Mouse (Mus musculus) kidney, adult 9 months (tissue): ENCODE measurements around the gene Pip5k1c.

Experiments
- DNase-seq: peaks from one replicate; pipeline ENCODE4 v3.0.0; 2022

Pip5k1c gene

DNA sequence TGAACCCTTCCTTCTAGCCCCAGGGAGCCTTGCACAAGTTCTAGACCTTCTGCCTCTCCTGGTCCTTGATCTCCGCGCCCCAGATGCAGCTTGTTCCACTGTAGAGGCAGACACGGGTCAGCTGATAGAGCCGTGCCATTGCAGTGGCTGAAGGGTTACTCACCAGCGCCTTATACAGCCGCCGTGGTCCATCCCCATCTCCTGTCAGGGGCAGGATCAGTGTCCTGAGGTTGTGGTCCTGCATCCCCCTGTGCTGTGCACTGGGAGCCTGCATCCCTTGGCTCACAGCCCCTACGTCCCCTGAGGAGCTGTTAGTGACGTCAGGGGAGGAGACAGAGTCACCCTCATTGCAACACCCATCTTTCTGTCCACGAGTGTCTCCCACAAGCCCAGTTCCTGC, 10.5 kb downstream of the Pip5k1c start:
- no peak for DNase-seq

DNA sequence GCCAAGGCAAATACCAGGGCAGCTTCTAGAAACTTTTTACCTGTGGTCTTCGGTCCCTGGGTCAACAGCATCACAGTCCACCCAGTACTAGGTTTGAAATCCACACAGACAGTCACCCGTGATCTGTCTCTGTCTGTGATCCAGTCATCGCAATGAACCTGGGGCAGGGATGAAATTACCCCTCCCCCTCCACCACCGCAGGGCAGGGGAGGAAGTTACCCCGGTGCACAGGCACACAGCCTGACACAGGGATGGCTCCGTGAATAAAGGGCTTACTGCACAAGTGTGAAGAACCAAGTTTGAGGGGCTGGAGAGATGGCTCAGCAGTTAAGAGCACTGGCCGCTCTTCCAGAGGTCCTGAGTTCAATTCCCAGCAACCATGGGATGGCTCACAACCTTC, 11.0 kb downstream of the Pip5k1c start:
- DNase-seq: no peak

DNA sequence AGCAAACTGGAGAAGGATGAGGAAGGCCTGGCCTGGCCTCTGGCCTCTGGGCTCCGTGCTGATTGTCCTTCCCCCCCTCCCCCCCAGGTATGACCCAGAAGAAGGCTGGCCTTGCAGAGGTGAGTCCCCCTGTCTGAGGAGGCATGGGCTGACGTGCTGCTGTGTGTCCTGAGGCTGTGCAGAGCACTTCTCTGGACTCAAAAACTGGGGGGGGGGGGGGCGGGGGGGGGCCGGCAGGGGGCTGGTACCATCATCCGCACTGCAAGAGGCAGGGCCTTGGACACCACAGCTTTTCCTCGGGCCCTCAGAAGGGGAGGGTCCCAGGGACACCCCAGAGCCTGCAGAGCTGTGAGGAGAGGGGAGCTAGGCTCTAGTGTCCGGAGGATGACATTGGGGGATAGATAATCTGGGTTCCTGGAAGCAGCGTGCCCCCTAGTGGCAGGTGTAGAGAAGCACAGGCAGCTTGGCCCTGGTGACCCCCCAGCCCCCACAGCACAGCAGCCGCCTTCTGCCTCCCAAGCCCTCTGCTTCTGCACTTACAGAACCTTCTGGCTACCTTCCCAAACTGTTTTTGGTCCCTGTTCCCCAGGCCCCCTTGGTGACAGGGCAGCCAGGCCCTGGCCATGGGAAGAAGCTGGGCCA, 12.0 kb downstream of the Pip5k1c start:
- no peak for DNase-seq

GRCm38 (mm10) chr10:81305663-81306062, 12.9 kb downstream of the Pip5k1c start:
- no peak for DNase-seq

DNA sequence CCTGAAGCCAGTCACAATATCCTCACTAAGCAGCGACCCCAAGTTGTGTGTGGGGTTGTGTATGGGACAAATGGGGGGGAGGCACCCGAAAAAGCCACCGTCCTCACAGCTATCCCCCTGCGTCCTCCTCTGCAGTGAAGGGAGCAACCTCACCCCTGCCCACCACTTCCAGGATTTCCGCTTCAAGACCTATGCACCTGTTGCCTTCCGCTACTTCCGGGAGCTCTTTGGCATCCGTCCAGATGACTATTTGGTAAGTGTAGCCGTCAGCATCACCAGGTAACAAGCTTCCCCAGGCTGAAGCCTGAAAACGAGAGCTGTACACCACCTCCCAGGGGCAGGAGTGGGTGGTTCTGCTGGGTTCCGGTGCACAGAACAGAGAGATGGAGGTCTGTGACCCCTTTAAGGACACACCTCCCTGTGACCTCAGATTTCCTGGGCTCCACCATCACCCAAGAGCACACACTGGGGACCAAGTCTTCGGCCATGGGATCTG, 13.5 kb downstream of the Pip5k1c start:
- no peak for DNase-seq

- DNase-seq: no peak
Measured at GRCm38 (mm10) chr10:81306837-81307682, 14.3 kb downstream of the Pip5k1c start.

DNA sequence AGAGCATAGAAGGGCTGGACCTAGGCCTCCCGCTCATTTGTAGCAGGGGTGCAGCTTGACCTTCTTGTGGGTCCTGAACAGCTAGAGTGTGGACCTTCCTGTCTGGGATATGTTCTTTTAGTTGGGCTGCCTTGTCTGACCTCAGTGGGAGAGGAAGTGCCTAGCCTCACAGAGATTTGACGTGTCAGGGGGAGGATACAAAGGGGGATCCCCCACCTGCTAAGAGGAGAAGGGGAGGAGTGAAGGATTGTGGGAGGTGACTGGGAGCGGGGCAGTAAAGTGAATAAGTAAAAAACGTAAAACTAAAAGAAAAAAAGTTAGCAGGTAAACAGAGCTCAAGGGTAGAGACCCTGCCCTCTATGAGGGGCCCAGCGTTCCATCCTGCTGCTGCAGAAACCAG, 16.8 kb downstream of the Pip5k1c start:
- DNase-seq: no peak

DNA sequence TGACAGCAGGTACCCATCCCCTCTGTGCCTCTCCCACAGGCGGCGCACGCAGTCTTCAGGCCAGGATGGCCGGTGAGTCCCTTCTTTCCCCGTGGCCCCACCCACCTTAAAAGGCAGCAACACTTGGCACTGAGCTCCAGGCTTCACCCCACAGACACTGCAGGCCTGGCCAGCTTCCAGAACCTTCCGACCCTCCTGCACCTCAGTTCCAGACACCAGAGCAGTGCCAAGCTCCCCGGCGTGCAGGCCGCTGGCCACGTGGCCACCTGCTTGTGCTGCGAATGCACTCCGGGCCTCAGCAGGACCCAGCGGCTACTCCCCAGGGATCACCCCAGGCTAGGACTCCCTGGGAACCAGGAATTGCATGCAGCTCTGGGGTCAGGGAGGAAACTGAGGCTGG, 20.8 kb downstream of the Pip5k1c start:
- DNase-seq: no peak

DNA sequence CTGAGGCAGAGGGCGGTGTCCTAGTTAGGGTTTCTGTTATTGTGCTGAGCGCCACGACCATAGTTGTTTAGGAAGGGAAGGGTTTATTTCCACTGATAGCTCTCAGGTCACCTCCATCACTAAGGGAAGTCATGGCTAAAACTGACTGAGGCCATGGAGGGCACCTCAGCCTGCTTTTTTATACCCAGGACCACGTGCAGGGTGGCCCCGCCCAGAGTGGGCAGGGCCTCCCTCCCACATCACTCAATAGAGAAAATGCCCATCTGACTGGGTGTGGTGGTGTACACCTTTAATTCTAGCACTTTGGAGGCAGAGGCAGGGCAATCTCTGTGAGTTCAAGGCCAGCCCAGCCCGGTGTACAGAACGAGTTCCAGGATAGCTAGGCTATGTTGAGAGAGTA, 21.4 kb downstream of the Pip5k1c start:
- peak; percentile 21 for DNase-seq

DNA sequence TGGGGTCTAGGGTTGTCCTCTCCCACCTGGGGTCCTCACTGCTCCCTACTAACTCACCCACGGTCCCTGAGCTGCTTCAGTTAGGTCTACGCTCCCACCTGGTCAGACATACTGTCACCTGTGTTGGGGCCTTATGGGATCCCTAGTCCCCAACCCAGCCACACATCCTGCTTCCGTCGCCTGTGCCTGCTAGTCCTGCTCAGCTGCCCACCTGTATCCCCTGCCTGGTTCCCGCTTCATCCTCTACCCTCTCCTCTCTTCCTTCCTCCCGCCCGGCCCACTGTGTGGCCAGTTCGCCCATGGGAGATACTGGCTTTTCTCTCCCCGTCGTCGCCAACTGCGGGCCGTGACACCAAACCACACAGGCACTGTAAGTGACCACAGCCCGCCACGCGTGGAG, 22.8 kb downstream of the Pip5k1c start:
- no peak for DNase-seq

DNA sequence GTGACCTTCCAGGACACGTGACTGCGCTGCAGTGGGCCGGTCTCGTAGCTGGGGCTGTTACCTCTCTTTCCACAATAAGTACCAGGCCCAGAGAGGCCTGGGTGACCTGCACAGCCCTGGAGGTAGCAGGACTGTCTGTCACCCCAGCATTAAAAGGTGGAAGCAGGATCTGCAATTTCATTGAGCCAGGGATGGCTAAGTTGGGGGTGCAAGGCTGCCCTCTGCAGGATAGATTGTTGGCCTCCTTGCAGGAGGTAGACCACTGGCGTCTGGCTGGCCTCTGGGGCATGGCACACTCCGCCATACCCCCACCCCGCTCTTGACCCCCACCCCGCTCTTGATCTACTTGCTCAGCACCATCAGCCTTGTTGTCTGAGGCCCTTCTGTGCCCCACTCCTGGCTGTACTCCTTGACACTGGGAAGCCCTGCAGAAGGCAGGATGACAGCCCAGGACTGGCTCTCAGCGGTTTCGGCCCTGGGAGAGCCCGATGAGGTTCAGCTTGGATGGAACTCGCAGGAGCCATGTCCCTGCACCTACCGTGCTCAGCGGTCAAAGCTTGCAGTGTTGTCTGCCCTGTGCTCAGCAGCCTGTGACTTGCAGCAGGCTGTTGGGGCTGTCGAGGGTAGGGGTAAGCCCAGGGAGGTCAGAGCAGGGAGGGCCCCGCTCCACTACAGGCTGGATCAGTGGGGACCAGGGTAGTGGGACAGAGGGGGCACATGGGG, 23.7 kb downstream of the Pip5k1c start:
- DNase-seq: peak; percentile 61

DNA sequence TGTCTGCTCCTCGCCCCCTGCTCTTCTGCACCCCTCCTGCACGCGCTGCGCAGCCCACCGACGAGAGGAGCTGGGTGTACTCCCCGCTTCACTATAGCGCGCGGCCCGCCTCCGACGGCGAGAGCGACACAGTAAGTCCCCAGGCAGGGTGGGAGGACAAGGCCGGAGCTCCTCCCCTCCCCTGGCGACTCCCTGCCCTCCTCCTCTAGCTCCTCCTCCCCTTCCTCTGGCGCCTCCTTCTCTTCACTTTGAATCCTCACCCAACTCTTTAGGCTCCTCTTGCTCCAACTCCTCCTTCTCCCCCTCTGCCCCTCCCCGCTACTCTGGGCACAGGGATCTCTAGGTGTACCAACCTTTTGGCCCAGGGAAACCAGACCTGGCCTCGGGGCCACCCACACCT, 24.5 kb downstream of the Pip5k1c start:
- peak; percentile 75 for DNase-seq

DNA sequence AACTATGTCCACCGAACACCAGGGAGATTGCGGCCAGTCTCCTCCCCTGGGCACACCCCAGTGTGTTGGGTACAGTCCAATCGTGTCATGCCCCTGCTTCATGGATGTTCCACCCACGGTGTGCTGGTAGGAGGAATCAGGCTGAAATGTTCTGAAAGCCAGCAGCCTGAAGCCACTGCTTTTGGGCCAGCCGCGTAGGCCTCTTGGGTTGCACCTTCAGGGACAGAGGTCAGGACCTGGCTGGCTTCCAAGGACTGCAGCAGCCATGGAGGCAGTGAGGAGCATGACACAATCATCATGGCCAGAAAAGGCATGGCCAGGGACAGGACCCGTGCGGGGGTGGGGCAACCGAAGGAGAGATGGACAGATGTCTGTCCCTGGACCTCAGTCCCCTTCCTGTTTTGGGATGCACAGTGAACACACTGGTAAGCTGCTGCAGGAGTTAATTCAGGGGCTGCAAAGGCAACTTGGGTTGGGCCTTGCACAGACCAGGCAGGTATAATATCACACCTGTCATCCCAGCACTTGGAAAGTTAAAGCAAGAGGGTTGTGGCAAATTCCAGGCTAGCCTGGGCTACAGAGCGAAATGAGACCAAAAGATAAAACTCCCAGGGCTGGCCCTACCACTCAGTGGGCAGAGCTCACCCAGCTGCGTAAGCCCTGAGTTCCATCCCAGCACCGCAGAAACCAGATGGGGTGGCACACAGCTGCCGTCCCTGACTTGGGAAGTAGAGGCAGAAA, 26.0 kb downstream of the Pip5k1c start:
- DNase-seq: peak; percentile 48

- DNase-seq: peak; percentile 43
Measured at GRCm38 (mm10) chr10:81319330-81319699, 26.6 kb downstream of the Pip5k1c start.

DNA sequence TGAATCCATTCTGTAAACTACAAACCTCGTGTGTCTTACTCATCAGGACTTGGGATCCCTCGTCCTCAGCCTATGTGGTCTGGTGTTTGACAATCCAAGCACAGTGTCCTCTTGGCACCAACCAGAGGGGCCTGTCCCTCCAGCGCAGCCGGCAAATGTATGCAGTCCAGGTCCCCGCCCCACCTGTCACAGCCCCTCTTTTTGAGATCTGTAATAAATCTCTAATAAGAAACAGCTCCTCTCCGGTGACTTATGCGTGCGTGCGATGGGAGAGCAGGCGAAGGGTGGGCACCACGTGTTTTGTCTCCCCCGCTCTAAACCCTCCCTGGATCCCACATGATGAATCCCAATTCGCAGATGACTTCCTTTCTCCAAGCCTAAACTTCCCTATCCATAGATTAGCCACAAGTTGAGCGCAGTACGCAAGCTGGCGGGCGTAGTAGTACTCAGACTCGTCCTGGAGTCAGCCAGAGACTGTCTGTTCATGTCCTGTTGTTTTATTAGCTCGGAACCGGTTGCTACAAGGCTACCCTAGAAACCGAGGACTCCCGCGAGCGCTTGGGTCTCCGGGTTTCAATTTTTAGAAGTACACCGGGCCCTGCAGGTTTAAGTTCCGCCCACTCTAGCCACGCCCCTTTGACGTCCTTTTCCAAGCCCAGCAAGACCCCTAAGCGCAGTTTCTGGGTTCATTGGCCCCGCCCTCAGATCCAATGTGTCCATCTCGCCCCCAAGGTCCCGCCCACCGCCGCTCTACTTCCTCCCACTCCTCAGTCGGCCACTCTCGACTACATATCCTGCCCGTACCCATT, 27.2 kb downstream of the Pip5k1c start:
- DNase-seq: no peak

GRCm38 (mm10) chr10:81320550-81321347, 28.0 kb downstream of the Pip5k1c start, which contains the start of gene Cactin:
Cactin (plus strand) TSS chr10:81321103.
- peak; percentile 100 for DNase-seq

DNA sequence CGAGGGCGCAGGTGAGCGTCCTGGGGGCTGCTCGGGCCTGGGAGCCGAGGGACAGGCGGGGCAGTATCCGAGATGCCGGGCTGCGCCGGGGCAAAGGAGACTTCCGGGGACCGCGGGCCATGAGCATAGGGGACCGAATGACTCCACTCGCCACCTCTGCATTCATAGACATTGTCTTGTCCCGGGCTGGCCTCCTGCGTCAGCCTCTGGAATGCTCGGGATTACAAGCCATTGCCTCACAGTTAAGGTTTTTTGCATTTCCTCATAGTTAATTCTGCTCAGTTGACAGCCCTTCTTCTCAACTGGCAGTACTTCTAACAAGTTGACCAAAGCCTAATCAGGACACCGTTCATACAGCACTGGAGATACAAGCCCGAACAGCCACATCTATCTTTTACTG, 28.7 kb downstream of the Pip5k1c start:
- no peak for DNase-seq

- peak; percentile 33 for DNase-seq
Measured at GRCm38 (mm10) chr10:81322444-81322843, 29.7 kb downstream of the Pip5k1c start.

GRCm38 (mm10) chr10:81323141-81323775, 30.5 kb downstream of the Pip5k1c start:
- peak; percentile 45 for DNase-seq

DNA sequence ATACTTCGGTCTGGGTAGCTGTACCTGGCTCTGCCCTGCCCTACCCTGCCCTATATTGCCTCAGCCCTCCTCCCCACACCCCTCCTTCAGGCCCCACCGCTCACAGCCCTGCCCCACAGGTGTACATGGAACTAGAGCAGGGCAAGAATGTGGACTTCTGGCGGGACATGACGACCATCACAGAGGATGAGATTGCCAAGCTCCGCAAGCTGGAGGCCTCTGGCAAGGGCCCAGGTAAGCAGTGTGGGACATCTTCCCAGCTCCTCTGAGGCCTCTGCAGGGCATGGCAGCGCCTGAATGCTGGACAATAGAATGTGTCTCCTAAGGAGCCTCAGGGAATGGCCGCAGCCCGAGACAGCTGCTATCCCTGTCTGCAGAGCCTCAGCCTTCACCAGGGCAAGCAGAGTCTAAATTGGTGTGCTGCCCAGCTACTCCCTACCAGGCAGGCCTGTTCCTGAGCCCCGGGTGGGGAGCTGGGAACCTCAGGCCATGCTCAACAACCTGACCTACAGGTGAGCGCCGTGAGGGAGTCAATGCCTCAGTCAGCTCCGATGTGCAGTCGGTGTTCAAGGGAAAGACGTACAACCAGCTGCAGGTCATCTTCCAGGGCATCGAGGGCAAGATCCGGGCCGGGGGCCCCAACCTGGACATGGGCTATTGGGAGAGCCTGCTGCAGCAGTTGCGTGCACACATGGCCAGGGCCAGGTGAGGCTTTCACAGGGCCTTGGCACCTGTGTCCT, 31.2 kb downstream of the Pip5k1c start:
- no peak for DNase-seq
